Mouse (Mus musculus): Measurements from ENCODE around the gene Clta.

DNA sequence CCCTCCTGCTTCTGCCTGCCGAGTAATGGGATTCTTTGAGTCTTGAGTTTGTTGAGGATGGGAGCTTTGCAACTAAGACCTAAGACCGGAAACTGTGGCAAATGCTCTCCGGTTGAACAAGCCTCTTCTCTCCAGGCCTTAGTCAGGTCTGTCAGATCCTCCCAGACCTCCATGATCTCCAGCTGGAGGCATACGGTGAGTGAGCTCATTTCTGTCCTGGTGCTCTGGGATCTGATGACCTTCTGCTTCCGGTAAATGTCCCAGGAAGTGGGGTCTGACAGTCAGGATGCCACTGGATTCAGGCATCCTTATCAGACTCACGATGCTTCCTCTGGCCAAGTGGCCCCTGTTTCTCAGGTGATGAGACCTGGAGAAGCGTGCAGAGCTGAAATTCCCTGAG lies 23.0 kb upstream of the Clta start:
- no peak for TF ChIP-seq POLR2A (IDR thresholded peaks at IDR 0.05; ENCODE audit: insufficient read depth, low read depth, low read length)
- no peak for TF ChIP-seq CTCF (IDR thresholded peaks at IDR 0.05)

Measured in heart, adult 2 months (tissue).